Mouse (Mus musculus) liver, embryonic 11.5 days (tissue): ENCODE measurements around the gene Mpv17. TPM values are rescaled to one million over a fixed set of nuclear protein-coding genes. Genes with fewer than 3 reads are reported as not detected.

Experiments
- ATAC-seq: fragments of 200-750 bp; cut with Nextera tagmentation; replicated peaks from 2 replicates; pipeline ENCODE4 v1.8.0; 2017; ENCODE audit warnings: moderate number of reproducible peaks, mild to moderate bottlenecking, moderate TSS enrichment, moderate library complexity; ENCODE audit not compliant: low FRiP score
- DNase-seq: peaks from one replicate; pipeline ENCODE4 v3.0.0-alpha.2; 2017; ENCODE audit warnings: low spot score
- H3K27ac ChIP-seq: fragments of 300-500 bp; sonication (generic); 2 replicates; pipeline ENCODE4 v1.5.1; 2014; ENCODE audit warnings: mild to moderate bottlenecking, low read depth, low read length, control low read depth
- H3K27me3 ChIP-seq: fragments of 300-500 bp; sonication (generic); replicated peaks from 2 replicates; pipeline ENCODE4 v1.6.1; 2014; ENCODE audit warnings: low read length, mixed read lengths; ENCODE audit not compliant: control insufficient read depth, insufficient read depth
- H3K36me3 ChIP-seq: fragments of 300-500 bp; sonication (generic); 2 replicates; pipeline ENCODE4 v1.6.1; 2014; ENCODE audit warnings: mild to moderate bottlenecking, low read length, moderate library complexity, mixed read lengths; ENCODE audit not compliant: control insufficient read depth, insufficient read depth
- H3K4me1 ChIP-seq: fragments of 300-500 bp; sonication (generic); replicated peaks from 2 replicates; pipeline ENCODE4 v1.6.1; 2014; ENCODE audit warnings: low read length, mixed read lengths; ENCODE audit not compliant: control insufficient read depth, insufficient read depth
- H3K4me2 ChIP-seq: fragments of 300-500 bp; sonication (generic); 2 replicates; pipeline ENCODE4 v1.6.1; 2014; ENCODE audit warnings: mild to moderate bottlenecking, control low read depth, moderate library complexity
- H3K4me3 ChIP-seq: fragments of 300-500 bp; sonication (generic); 2 replicates; pipeline ENCODE4 v1.5.1; 2014; ENCODE audit warnings: low read depth, low read length, control low read depth
- H3K9ac ChIP-seq: fragments of 300-500 bp; sonication (generic); 2 replicates; pipeline ENCODE4 v1.6.1; 2014; ENCODE audit warnings: low read depth, low read length, control low read depth
- H3K9me3 ChIP-seq: fragments of 300-500 bp; sonication (generic); 2 replicates; pipeline ENCODE4 v1.6.1; 2016; ENCODE audit warnings: low read length, inconsistent platforms, mixed read lengths; ENCODE audit not compliant: control insufficient read depth
- WGBS: fragments of 180-500 bp; shearing (Covaris S2); extraction: QIAGEN DNeasy Blood & Tissue Kit; methylation state at CpG from one replicate; pipeline ENCODE4 v1.1.7; 2014; 5-methylcytosine and 5-hydroxymethylcytosine counted together
- polyA plus RNA-seq: library from polyadenylated mRNA; unstranded; fragments of >200 nt; fragmentation: Nextera tagmentation; extraction: Ambion mirVana; gene quantifications from 2 replicates; pipeline ENCODE4 v1.2.1, GENCODE M21; 2014

Gene Mpv17
- polyA plus RNA-seq, result 40.9 and 50.4 TPM in 2 replicates

GRCm38 (mm10) chr5:31154152-31154553 lies at the start of gene Mpv17:
Gene Mpv17, minus strand, starts transcription at chr5:31154251.
- Histone ChIP-seq H3K27me3 (no peaks in the 10 kb centered on the region), H3K36me3 (peaks cover 21% of the 10 kb centered on the region), H3K27ac (no peak within 1 kb of the TSS; the same call in 1 of the 2 replicates), H3K4me1 (peaks cover 3% of the 10 kb centered on the region), H3K9me3 (no peaks in the 10 kb centered on the region), H3K9ac (peak within 1 kb of the TSS; percentile 67), H3K4me2 (peak within 1 kb of the TSS; percentile 89), H3K4me3 (peak within 1 kb of the TSS; percentile 69)
- DNase-seq (peak; percentile 81), ATAC-seq (peak; percentile 92)
- WGBS, result under 1% methylated on average over 19 of the region's 19 CpGs

GRCm38 (mm10) chr5:31202933-31203332 lies 48.9 kb upstream of the Mpv17 start:
- H3K4me2 ChIP-seq, result peak overlapping the region; percentile 70
- H3K27me3 ChIP-seq, result no peaks in the 10 kb centered on the region
- peaks cover 5% of the 10 kb centered on the region for H3K9me3 ChIP-seq
- H3K27ac ChIP-seq, result peak overlapping the region; percentile 67; the same call in 1 of the 2 replicates
- H3K4me3 ChIP-seq, result peak overlapping the region; percentile 86
- H3K36me3 ChIP-seq, result peaks cover 57% of the 10 kb centered on the region
- DNase-seq (no peak), ATAC-seq (no peak)
- WGBS, result 84% methylated on average over 7 of the region's 7 CpGs
- H3K9ac ChIP-seq, result peak overlapping the region; percentile 58
- H3K4me1 ChIP-seq, result peaks cover 20% of the 10 kb centered on the region

GRCm38 (mm10) chr5:31201742-31202590 lies 47.9 kb upstream of the Mpv17 start, which contains the start of gene Zfp513:
Gene Zfp513, minus strand, starts transcription at chr5:31202303.
- WGBS, result under 1% methylated on average over 51 of the region's 53 CpGs
- peaks cover 58% of the 10 kb centered on the region for H3K36me3 ChIP-seq
- ATAC-seq, result peak; percentile 94

GRCm38 (mm10) chr5:31201042-31201741 lies 47.1 kb upstream of the Mpv17 start:
- peak overlapping the region; percentile 86 for H3K4me3 ChIP-seq
- peak overlapping the region; percentile 80 for H3K27ac ChIP-seq
- peaks cover 5% of the 10 kb centered on the region for H3K9me3 ChIP-seq
- ATAC-seq, result no peak
- H3K9ac ChIP-seq, result peak overlapping the region; percentile 83
- peak overlapping the region; percentile 93 for H3K4me2 ChIP-seq
- peaks cover 20% of the 10 kb centered on the region for H3K4me1 ChIP-seq
- H3K27me3 ChIP-seq, result no peaks in the 10 kb centered on the region
- 20% methylated on average over 13 of the region's 13 CpGs for WGBS
- H3K36me3 ChIP-seq, result peaks cover 64% of the 10 kb centered on the region
- DNase-seq, result peak; percentile 54

More at GRCm38 (mm10) chr5:31201742-31202590, 47.9 kb upstream of the Mpv17 start, which contains the start of gene Zfp513:
- H3K4me1 ChIP-seq, result peaks cover 20% of the 10 kb centered on the region
- peak; percentile 91 for DNase-seq
- H3K4me3 ChIP-seq, result peak within 1 kb of the TSS; percentile 86
- peak within 1 kb of the TSS; percentile 80 for H3K27ac ChIP-seq
- H3K27me3 ChIP-seq, result no peaks in the 10 kb centered on the region
- H3K9me3 ChIP-seq, result peaks cover 5% of the 10 kb centered on the region
- H3K9ac ChIP-seq, result peak within 1 kb of the TSS; percentile 83
- peak within 1 kb of the TSS; percentile 93 for H3K4me2 ChIP-seq

- peak overlapping the region; percentile 93 for H3K4me2 ChIP-seq
- H3K27me3 ChIP-seq, result no peaks in the 10 kb centered on the region
- ATAC-seq, result no peak
- H3K9me3 ChIP-seq, result peaks cover 5% of the 10 kb centered on the region
- peak overlapping the region; percentile 86; the same call in 1 of the 2 replicates for H3K4me3 ChIP-seq
- WGBS, result 89% methylated on average over 27 of the region's 27 CpGs
- H3K27ac ChIP-seq, result 0 out of 2 replicates have a peak overlapping the region, but pooled peaks have one; percentile 56
- H3K36me3 ChIP-seq, result peaks cover 66% of the 10 kb centered on the region
- no peak for DNase-seq
- H3K4me1 ChIP-seq, result peaks cover 20% of the 10 kb centered on the region
- H3K9ac ChIP-seq, result 0 out of 2 replicates have a peak overlapping the region, but pooled peaks have one; percentile 8
Measured at GRCm38 (mm10) chr5:31200327-31200768, 46.3 kb upstream of the Mpv17 start.

- Histone ChIP-seq H3K27ac (no peak overlapping the region; the same call in 1 of the 2 replicates), H3K4me1 (peaks cover 20% of the 10 kb centered on the region), H3K4me3 (0 out of 2 replicates have a peak overlapping the region, but pooled peaks have one; percentile 86), H3K9ac (no peak overlapping the region), H3K9me3 (peaks cover 5% of the 10 kb centered on the region), H3K36me3 (peaks cover 68% of the 10 kb centered on the region), H3K4me2 (0 out of 2 replicates have a peak overlapping the region, but pooled peaks have one; percentile 6), H3K27me3 (no peaks in the 10 kb centered on the region)
- ATAC-seq (no peak), DNase-seq (no peak)
- WGBS, result 87% methylated on average over 9 of the region's 9 CpGs
Measured at GRCm38 (mm10) chr5:31199893-31200292, 45.8 kb upstream of the Mpv17 start.

GRCm38 (mm10) chr5:31199321-31199892 lies 45.4 kb upstream of the Mpv17 start:
- Histone ChIP-seq H3K27ac (no peak overlapping the region; the same call in 1 of the 2 replicates), H3K27me3 (no peaks in the 10 kb centered on the region), H3K4me2 (no peak overlapping the region), H3K36me3 (peaks cover 68% of the 10 kb centered on the region), H3K9ac (no peak overlapping the region; the same call in 1 of the 2 replicates), H3K9me3 (peaks cover 5% of the 10 kb centered on the region), H3K4me3 (no peak overlapping the region), H3K4me1 (peaks cover 25% of the 10 kb centered on the region)
- no peak for ATAC-seq
- no peak for DNase-seq
- WGBS, result 92% methylated on average over 19 of the region's 19 CpGs
